Mouse (Mus musculus) lung, embryonic 16.5 days (tissue): ENCODE measurements at regions not wholly inside any gene's neighbourhood (a gene's known extent, or its start where the extent isn't known, plus 50 kb on each side); places are given as distances from the start of the nearest gene placed in this dataset.

Experiments
- ATAC-seq: fragments of 200-750 bp; cut with Nextera tagmentation; 2 replicates; pipeline ENCODE4 v1.8.0; 2017; ENCODE audit warnings: low read depth, mild to moderate bottlenecking, moderate library complexity
- H3K27ac ChIP-seq: fragments of 300-500 bp; sonication (generic); 2 replicates; pipeline ENCODE4 v1.5.1; 2014; ENCODE audit warnings: mild to moderate bottlenecking, control low read depth, low read length
- H3K27me3 ChIP-seq: fragments of 300-500 bp; sonication (generic); 2 replicates; pipeline ENCODE4 v1.6.1; 2014; ENCODE audit warnings: low read depth, low read length, mixed read lengths; ENCODE audit not compliant: control insufficient read depth, insufficient read depth
- H3K36me3 ChIP-seq: fragments of 300-500 bp; sonication (generic); 2 replicates; pipeline ENCODE4 v1.6.1; 2014; ENCODE audit warnings: low read length; ENCODE audit not compliant: control insufficient read depth, insufficient read depth
- H3K4me1 ChIP-seq: fragments of 300-500 bp; sonication (generic); replicated peaks from 2 replicates; pipeline ENCODE4 v1.6.1; 2014; ENCODE audit warnings: low read length, mixed read lengths; ENCODE audit not compliant: control insufficient read depth, insufficient read depth
- H3K4me2 ChIP-seq: fragments of 300-500 bp; sonication (generic); 2 replicates; pipeline ENCODE4 v1.6.1; 2014; ENCODE audit warnings: low read depth, low read length, control low read depth
- H3K4me3 ChIP-seq: fragments of 300-500 bp; sonication (generic); 2 replicates; pipeline ENCODE4 v1.5.1; 2014; ENCODE audit warnings: mild to moderate bottlenecking, low read length, control low read depth
- H3K9ac ChIP-seq: fragments of 300-500 bp; sonication (generic); 2 replicates; pipeline ENCODE4 v1.6.1; 2014; ENCODE audit warnings: low read length, control low read depth
- H3K9me3 ChIP-seq: fragments of 300-500 bp; sonication (generic); 2 replicates; pipeline ENCODE4 v1.6.1; 2016; ENCODE audit warnings: low read length; ENCODE audit not compliant: control insufficient read depth
- WGBS: fragments of 180-500 bp; shearing (Covaris S2); extraction: QIAGEN DNeasy Blood & Tissue Kit; methylation state at CpG from one replicate; pipeline ENCODE4 v1.1.7; 2014; 5-methylcytosine and 5-hydroxymethylcytosine counted together

GRCm38 (mm10) chr10:12083961-12084360 lies 740.8 kb downstream of the Epm2a start:
- H3K27ac ChIP-seq, result no peak overlapping the region
- ATAC-seq, result no peak
- no peak overlapping the region for H3K4me2 ChIP-seq
- no peak overlapping the region for H3K9ac ChIP-seq
- no peaks in the 10 kb centered on the region for H3K36me3 ChIP-seq
- H3K9me3 ChIP-seq, result no peaks in the 10 kb centered on the region
- H3K4me3 ChIP-seq, result no peak overlapping the region
- WGBS, result 90% methylated on average over 1 of the region's 1 CpGs
- no peaks in the 10 kb centered on the region for H3K4me1 ChIP-seq
- H3K27me3 ChIP-seq, result no peaks in the 10 kb centered on the region

GRCm38 (mm10) chr10:12092521-12092920 lies 749.3 kb downstream of the Epm2a start:
- Histone ChIP-seq H3K9ac (no peak overlapping the region), H3K36me3 (no peaks in the 10 kb centered on the region), H3K9me3 (no peaks in the 10 kb centered on the region), H3K4me3 (no peak overlapping the region), H3K4me2 (no peak overlapping the region), H3K27me3 (no peaks in the 10 kb centered on the region), H3K4me1 (no peaks in the 10 kb centered on the region), H3K27ac (no peak overlapping the region)
- no peak for ATAC-seq
- WGBS, result 48% methylated on average over 1 of the region's 1 CpGs

GRCm38 (mm10) chr10:12096678-12097077 lies 753.5 kb downstream of the Epm2a start:
- no peak for ATAC-seq
- no peaks in the 10 kb centered on the region for H3K4me1 ChIP-seq
- H3K27me3 ChIP-seq, result no peaks in the 10 kb centered on the region
- no peaks in the 10 kb centered on the region for H3K9me3 ChIP-seq
- no peak overlapping the region for H3K4me2 ChIP-seq
- no peak overlapping the region for H3K9ac ChIP-seq
- H3K4me3 ChIP-seq, result no peak overlapping the region
- H3K36me3 ChIP-seq, result no peaks in the 10 kb centered on the region
- H3K27ac ChIP-seq, result no peak overlapping the region
- 75% methylated on average over 3 of the region's 3 CpGs for WGBS

DNA sequence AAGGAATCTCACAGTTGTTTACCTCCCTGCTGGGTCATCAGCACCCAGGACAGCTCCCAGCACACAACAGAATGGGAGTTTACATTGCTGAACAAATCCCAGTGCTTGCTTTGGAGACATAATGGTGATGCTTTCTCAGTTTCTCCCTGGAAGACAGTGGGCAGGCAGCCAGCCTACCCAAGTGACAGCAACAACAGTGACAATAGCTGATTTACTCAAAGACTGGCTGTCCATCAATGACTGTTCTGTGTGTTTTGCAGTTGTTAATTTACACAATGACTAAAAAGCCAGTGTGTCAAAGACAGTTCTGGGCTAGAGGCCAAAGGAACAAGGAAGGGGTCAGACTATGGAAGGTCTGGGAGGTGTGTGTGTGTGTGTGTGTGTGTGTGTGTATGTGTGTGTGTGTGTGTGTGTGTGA lies 762.2 kb downstream of the Utrn start:
- Histone ChIP-seq H3K27me3 (no peaks in the 10 kb centered on the region), H3K36me3 (no peaks in the 10 kb centered on the region), H3K9me3 (no peaks in the 10 kb centered on the region), H3K4me2 (no peak overlapping the region), H3K4me1 (no peaks in the 10 kb centered on the region), H3K4me3 (no peak overlapping the region), H3K9ac (no peak overlapping the region), H3K27ac (no peak overlapping the region)
- peak; percentile 56 for ATAC-seq

DNA sequence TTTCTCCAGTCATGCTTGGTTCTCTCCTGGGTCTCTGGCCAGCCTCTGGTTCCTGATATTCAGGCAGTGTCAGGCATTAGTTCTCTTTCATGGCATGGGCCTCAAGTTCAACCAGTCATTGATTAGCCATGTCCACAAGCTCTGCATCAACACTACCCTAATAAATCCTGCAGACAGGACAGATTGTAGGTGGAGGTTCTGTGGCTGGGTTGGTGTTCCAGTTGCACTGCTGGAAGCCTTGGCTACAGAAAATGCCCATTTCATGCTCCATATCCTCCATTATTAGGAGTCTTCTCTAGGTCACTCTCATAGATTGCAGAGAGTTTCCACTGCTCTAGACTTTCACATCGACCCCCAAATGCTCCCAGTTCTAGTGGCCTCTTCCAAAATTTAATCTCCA lies 757.4 kb downstream of the Utrn start:
- no peak overlapping the region for H3K27ac ChIP-seq
- no peak overlapping the region for H3K4me2 ChIP-seq
- no peak for ATAC-seq
- H3K9ac ChIP-seq, result no peak overlapping the region
- 78% methylated on average over 1 of the region's 1 CpGs for WGBS
- H3K9me3 ChIP-seq, result no peaks in the 10 kb centered on the region
- no peaks in the 10 kb centered on the region for H3K36me3 ChIP-seq
- no peak overlapping the region for H3K4me3 ChIP-seq
- no peaks in the 10 kb centered on the region for H3K27me3 ChIP-seq
- H3K4me1 ChIP-seq, result no peaks in the 10 kb centered on the region

- H3K36me3 ChIP-seq, result no peaks in the 10 kb centered on the region
- H3K4me3 ChIP-seq, result no peak overlapping the region
- WGBS, result 82% methylated on average over 3 of the region's 3 CpGs
- no peaks in the 10 kb centered on the region for H3K4me1 ChIP-seq
- H3K9ac ChIP-seq, result no peak overlapping the region
- no peak for ATAC-seq
- no peak overlapping the region for H3K27ac ChIP-seq
- no peaks in the 10 kb centered on the region for H3K9me3 ChIP-seq
- no peaks in the 10 kb centered on the region for H3K27me3 ChIP-seq
- no peak overlapping the region for H3K4me2 ChIP-seq
Measured at GRCm38 (mm10) chr10:12115767-12116166, 753.4 kb downstream of the Utrn start.

GRCm38 (mm10) chr10:12116662-12117303 lies 752.4 kb downstream of the Utrn start:
- no peak overlapping the region for H3K4me2 ChIP-seq
- H3K4me3 ChIP-seq, result no peak overlapping the region
- no peaks in the 10 kb centered on the region for H3K4me1 ChIP-seq
- H3K27me3 ChIP-seq, result no peaks in the 10 kb centered on the region
- H3K36me3 ChIP-seq, result no peaks in the 10 kb centered on the region
- H3K9me3 ChIP-seq, result no peaks in the 10 kb centered on the region
- H3K9ac ChIP-seq, result no peak overlapping the region
- no peak overlapping the region for H3K27ac ChIP-seq
- WGBS, result 45% methylated on average over 6 of the region's 6 CpGs
- no peak for ATAC-seq

- WGBS, result 30% methylated on average over 2 of the region's 2 CpGs
- no peaks in the 10 kb centered on the region for H3K36me3 ChIP-seq
- no peaks in the 10 kb centered on the region for H3K9me3 ChIP-seq
Measured at GRCm38 (mm10) chr10:12124272-12124671, 744.9 kb downstream of the Utrn start.

GRCm38 (mm10) chr10:12129486-12129885 lies 739.7 kb downstream of the Utrn start:
- Histone ChIP-seq H3K9me3 (no peaks in the 10 kb centered on the region), H3K4me1 (no peaks in the 10 kb centered on the region), H3K4me2 (no peak overlapping the region), H3K27ac (no peak overlapping the region), H3K27me3 (no peaks in the 10 kb centered on the region), H3K36me3 (no peaks in the 10 kb centered on the region), H3K9ac (no peak overlapping the region), H3K4me3 (no peak overlapping the region)
- WGBS, result 62% methylated on average over 3 of the region's 3 CpGs
- no peak for ATAC-seq

More at GRCm38 (mm10) chr10:12124272-12124671, 744.9 kb downstream of the Utrn start:
- no peak overlapping the region for H3K4me2 ChIP-seq
- no peak overlapping the region for H3K9ac ChIP-seq
- no peak overlapping the region for H3K27ac ChIP-seq
- no peaks in the 10 kb centered on the region for H3K27me3 ChIP-seq
- H3K4me1 ChIP-seq, result no peaks in the 10 kb centered on the region
- no peak overlapping the region for H3K4me3 ChIP-seq
- ATAC-seq, result no peak

DNA sequence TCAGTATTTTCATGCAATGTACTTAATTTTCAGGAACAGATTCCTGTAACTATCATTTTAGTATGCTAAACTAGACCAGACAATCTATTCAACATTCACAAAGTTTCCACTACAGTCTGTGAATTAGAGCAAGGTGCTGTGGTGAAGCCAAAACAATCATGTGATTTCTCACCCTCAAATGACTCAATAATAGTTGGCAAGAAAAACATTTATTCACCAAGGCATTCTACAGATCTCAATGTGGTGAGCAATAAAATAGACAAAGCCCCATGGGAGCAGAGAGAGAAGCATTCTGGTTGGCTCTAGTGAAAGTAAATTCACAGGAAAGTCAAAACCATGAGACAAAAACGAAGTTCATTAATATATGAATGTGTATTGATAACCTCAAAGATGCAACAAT lies 724.5 kb downstream of the Utrn start:
- H3K9ac ChIP-seq, result no peak overlapping the region
- H3K36me3 ChIP-seq, result no peaks in the 10 kb centered on the region
- 37% methylated on average over 1 of the region's 1 CpGs for WGBS
- no peaks in the 10 kb centered on the region for H3K27me3 ChIP-seq
- no peak overlapping the region for H3K27ac ChIP-seq
- H3K4me3 ChIP-seq, result no peak overlapping the region
- H3K9me3 ChIP-seq, result no peaks in the 10 kb centered on the region
- no peak for ATAC-seq
- no peaks in the 10 kb centered on the region for H3K4me1 ChIP-seq
- H3K4me2 ChIP-seq, result no peak overlapping the region
